Mouse (Mus musculus) MEL (cell line): ENCODE results near the gene App. TPM values are rescaled to one million over a fixed set of nuclear protein-coding genes. Genes with fewer than 3 reads are reported as not detected.

ENCODE experiments used
- DNase-seq: peaks from one replicate; pipeline ENCODE4 v3.0.0; 2011; ENCODE audit warnings: low read depth, low spot score
- H3K27ac ChIP-seq: 2 replicates; pipeline ENCODE4 v1.5.1; 2012; ENCODE audit warnings: low read depth, mild to moderate bottlenecking, control low read depth, low read length, moderate library complexity; ENCODE audit not compliant: control insufficient read depth
- H3K27me3 ChIP-seq, 2 experiments: fragments of 150-350 bp in 1 of 2; sonication (generic) in 1 of 2; 2 replicates each; pipeline ENCODE4 v1.6.1; 2012; ENCODE audit warnings: low read length in 2 of 2, mild to moderate bottlenecking in 2 of 2, improper control_type of control experiment in 1 of 2, moderate library complexity in 1 of 2; ENCODE audit not compliant: insufficient read depth in 2 of 2, control insufficient read depth in 1 of 2
- H3K36me3 ChIP-seq, 2 experiments: 2 replicates each; pipeline ENCODE4 v1.6.1; 2012 to 2014; ENCODE audit warnings: low read length in 2 of 2, improper control_type of control experiment in 1 of 2, inconsistent platforms in 1 of 2, mild to moderate bottlenecking in 1 of 2; ENCODE audit not compliant: insufficient read depth in 2 of 2, control insufficient read depth in 1 of 2
- H3K4me1 ChIP-seq, 2 experiments: fragments of 150-350 bp in 1 of 2; sonication (generic) in 1 of 2; 2 replicates each; pipeline ENCODE4 v1.6.1; 2012; ENCODE audit warnings: low read length in 2 of 2, improper control_type of control experiment in 1 of 2, mild to moderate bottlenecking in 1 of 2; ENCODE audit not compliant: insufficient read depth in 2 of 2, control insufficient read depth in 1 of 2
- H3K4me3 ChIP-seq, 2 experiments: fragments of 150-350 bp in 1 of 2; sonication (generic) in 1 of 2; 2 replicates each; pipeline ENCODE4 v1.5.1; 2012; ENCODE audit warnings: low read depth in 2 of 2, low read length in 2 of 2, mild to moderate bottlenecking in 2 of 2, moderate library complexity in 2 of 2, control low read depth in 1 of 2, improper control_type of control experiment in 1 of 2; ENCODE audit not compliant: control insufficient read depth in 1 of 2, insufficient read depth in 1 of 2
- H3K79me2 ChIP-seq: 2 replicates; pipeline ENCODE4 v1.6.1; 2012; ENCODE audit warnings: mild to moderate bottlenecking, low read length, moderate library complexity; ENCODE audit not compliant: control insufficient read depth, poor library complexity, insufficient read depth
- H3K9ac ChIP-seq: 2 replicates; pipeline ENCODE4 v1.6.1; 2012; ENCODE audit warnings: low read depth, mild to moderate bottlenecking, control low read depth, low read length, moderate library complexity; ENCODE audit not compliant: control insufficient read depth, poor library complexity, severe bottlenecking
- H3K9me3 ChIP-seq: fragments of 150-350 bp; sonication (generic); replicated peaks from 2 replicates; pipeline ENCODE4 v1.6.1; 2012; ENCODE audit warnings: mild to moderate bottlenecking, low read length, improper control_type of control experiment, moderate library complexity; ENCODE audit not compliant: insufficient read depth
- CHD1 ChIP-seq: IDR thresholded peaks from 2 replicates; pipeline ENCODE4 v1.6.1; 2012; ENCODE audit warnings: low read depth, mild to moderate bottlenecking, inconsistent platforms, low read length, improper control_type of control experiment
- CHD2 ChIP-seq: IDR thresholded peaks from 2 replicates; pipeline ENCODE4 v1.6.1; 2011; ENCODE audit warnings: low read length, improper control_type of control experiment
- CTCF ChIP-seq, 3 experiments: IDR thresholded peaks in 2 of 3; conservative IDR thresholded peaks in 1 of 3; 2 replicates each; pipeline ENCODE4 v1.5.1; 2011 to 2012; ENCODE audit warnings: low read length in 3 of 3, low read depth in 2 of 3, mild to moderate bottlenecking in 2 of 3, improper control_type of control experiment in 1 of 3, inconsistent platforms in 1 of 3, mixed read lengths in 1 of 3, moderate library complexity in 1 of 3; ENCODE audit not compliant: control insufficient read depth in 1 of 3, insufficient read depth in 1 of 3, poor library complexity in 1 of 3, severe bottlenecking in 1 of 3
- ELF1 ChIP-seq: IDR thresholded peaks from 2 replicates; pipeline ENCODE4 v1.6.1; 2014; ENCODE audit warnings: low read depth, mild to moderate bottlenecking, inconsistent platforms, low read length, improper control_type of control experiment, moderate library complexity
- EP300 ChIP-seq, 2 experiments: IDR thresholded peaks; 2 replicates each; pipeline ENCODE4 v1.6.1; 2011; ENCODE audit warnings: improper control_type of control experiment in 2 of 2, low read length in 2 of 2, low read depth in 1 of 2, mild to moderate bottlenecking in 1 of 2
- JUND ChIP-seq: IDR thresholded peaks from 2 replicates; pipeline ENCODE4 v1.6.1; 2011; ENCODE audit warnings: low read depth, mild to moderate bottlenecking, improper control_type of control experiment, low read length
- KAT2A ChIP-seq: conservative IDR thresholded peaks from 2 replicates; pipeline ENCODE4 v1.6.1; 2012; ENCODE audit warnings: low read depth, low read length, improper control_type of control experiment, inconsistent platforms
- MAZ ChIP-seq: IDR thresholded peaks from 2 replicates; pipeline ENCODE4 v1.6.1; 2012; ENCODE audit warnings: low read depth, mild to moderate bottlenecking, inconsistent platforms, low read length, improper control_type of control experiment
- MEF2A ChIP-seq: IDR thresholded peaks from 2 replicates; pipeline ENCODE4 v1.6.1; 2014; ENCODE audit warnings: low read depth, mild to moderate bottlenecking, inconsistent platforms, low read length, improper control_type of control experiment; ENCODE audit not compliant: poor library complexity, insufficient replicate concordance, severe bottlenecking; ENCODE audit errors: extremely low read depth
- NELFE ChIP-seq: IDR thresholded peaks from 2 replicates; pipeline ENCODE4 v1.6.1; 2011; ENCODE audit warnings: low read depth, low read length, improper control_type of control experiment
- POLR2AphosphoS2 ChIP-seq: IDR thresholded peaks from 2 replicates; pipeline ENCODE4 v1.6.1; 2011; ENCODE audit warnings: low read length, improper control_type of control experiment
- POLR2AphosphoS5 ChIP-seq: IDR thresholded peaks from 2 replicates; pipeline ENCODE4 v1.6.1; 2012; ENCODE audit warnings: low read depth, borderline replicate concordance, mild to moderate bottlenecking, inconsistent platforms, low read length, moderate library complexity, mixed read lengths
- RAD21 ChIP-seq: IDR thresholded peaks from 2 replicates; pipeline ENCODE4 v1.6.1; 2011; ENCODE audit warnings: mild to moderate bottlenecking, low read depth, low read length, improper control_type of control experiment
- RCOR1 ChIP-seq: IDR thresholded peaks from 2 replicates; pipeline ENCODE4 v1.6.1; 2012; ENCODE audit warnings: low read depth, mild to moderate bottlenecking, inconsistent platforms, low read length, improper control_type of control experiment
- SIN3A ChIP-seq: IDR thresholded peaks from 2 replicates; pipeline ENCODE4 v1.6.1; 2012; ENCODE audit warnings: low read length, improper control_type of control experiment, inconsistent platforms
- TAL1 ChIP-seq: IDR thresholded peaks from 2 replicates; pipeline ENCODE4 v1.6.1; 2012; ENCODE audit warnings: mild to moderate bottlenecking, inconsistent platforms, low read length, moderate library complexity, mixed read lengths
- TBP ChIP-seq: IDR thresholded peaks from 2 replicates; pipeline ENCODE4 v1.8.0; 2011; ENCODE audit warnings: low read depth, low read length, improper control_type of control experiment
- UBTF ChIP-seq: IDR thresholded peaks from 2 replicates; pipeline ENCODE4 v1.6.1; 2012; ENCODE audit warnings: low read depth, mild to moderate bottlenecking, inconsistent platforms, low read length, improper control_type of control experiment, moderate library complexity, borderline replicate concordance; ENCODE audit not compliant: insufficient read depth
- ZC3H11A ChIP-seq: IDR thresholded peaks from 2 replicates; pipeline ENCODE4 v1.6.1; 2012; ENCODE audit warnings: low read depth, mild to moderate bottlenecking, inconsistent platforms, low read length, improper control_type of control experiment
- ZKSCAN1 ChIP-seq: IDR thresholded peaks from 2 replicates; pipeline ENCODE4 v1.6.1; 2012; ENCODE audit warnings: low read depth, mild to moderate bottlenecking, inconsistent platforms, low read length, improper control_type of control experiment, moderate library complexity
- ZMIZ1 ChIP-seq: IDR thresholded peaks from 2 replicates; pipeline ENCODE4 v1.6.1; 2012; ENCODE audit warnings: low read depth, mild to moderate bottlenecking, inconsistent platforms, low read length, improper control_type of control experiment, moderate library complexity
- polyA plus RNA-seq, 2 experiments: library from polyadenylated mRNA; stranded (reverse) in 1 of 2; unstranded in 1 of 2; fragments of >175 nt in 1 of 2; fragments of >200 nt in 1 of 2; gene quantifications; 2 replicates each; pipeline versions ENCODE4 v1.2.1 to v1.2.4; 2012; ENCODE audit warnings: low replicate concordance in 2 of 2, low read depth in 1 of 2; ENCODE audit not compliant: insufficient read length in 2 of 2, insufficient read depth in 1 of 2, missing spikeins in 1 of 2
- total RNA-seq: library from RNA; depleted of rRNA; stranded (reverse); fragments of 300-350 nt; gene quantifications from 2 replicates; pipeline ENCODE4 v1.2.3, GENCODE M21; 2012

App gene
- total and polyA plus RNA-seq, 3 experiments: not detected

GRCm38 (mm10) chr16:85092183-85092582, 81.4 kb downstream of the App start:
- Histone ChIP-seq H3K4me3 (no peak overlapping the region), H3K27ac (no peak overlapping the region)
- TF ChIP-seq EP300 (IDR thresholded peaks at IDR 0.05; ENCODE audit: low read depth in 1 of 2, low read length in 2 of 2) (no peak), KAT2A (no peak), POLR2AphosphoS5 (no peak), ZMIZ1 (no peak), ZC3H11A (no peak), NELFE (no peak), CHD1 (no peak), ZKSCAN1 (no peak)
- TF ChIP-seq, all 39 proteins: peak for 0
- H3K9ac ChIP-seq: no peak overlapping the region
- H3K27me3 ChIP-seq: no peaks in the 10 kb centered on the region
- DNase-seq: no peak
- H3K9me3 ChIP-seq: no peaks in the 10 kb centered on the region
- H3K4me1 ChIP-seq: no peaks in the 10 kb centered on the region
- H3K36me3 ChIP-seq: no peaks in the 10 kb centered on the region
- no peaks in the 10 kb centered on the region for H3K79me2 ChIP-seq

- H3K79me2 ChIP-seq: no peaks in the 10 kb centered on the region
- no peaks in the 10 kb centered on the region for H3K36me3 ChIP-seq
- no peaks in the 10 kb centered on the region for H3K27me3 ChIP-seq
- H3K4me3 ChIP-seq: no peak overlapping the region
- TF ChIP-seq POLR2AphosphoS2 (no peak), JUND (no peak), MEF2A (no peak), SIN3A (no peak)
- no peak overlapping the region for H3K27ac ChIP-seq
- no peak for DNase-seq
- no peak overlapping the region for H3K9ac ChIP-seq
- no peaks in the 10 kb centered on the region for H3K4me1 ChIP-seq
- no peaks in the 10 kb centered on the region for H3K9me3 ChIP-seq
These were observed 82.6 kb downstream of the App start for GRCm38 (mm10) chr16:85090992-85091391.

- no peak overlapping the region for H3K27ac ChIP-seq
- no peak for TF ChIP-seq CHD2
- TF ChIP-seq TAL1: no peak
- no peak for TF ChIP-seq UBTF
- no peak for TF ChIP-seq RAD21
- no peak for TF ChIP-seq JUND
- no peak for TF ChIP-seq RCOR1
- TF ChIP-seq ELF1: no peak
- no peak for TF ChIP-seq CTCF (IDR thresholded peaks at IDR 0.05 in 2 of 3, conservative IDR thresholded peaks at IDR 0.05 in 1 of 3; ENCODE audit: control insufficient read depth in 1 of 3, insufficient read depth in 1 of 3, low read depth in 2 of 3, low read length in 3 of 3, poor library complexity in 1 of 3, severe bottlenecking in 1 of 3)
- no peak for TF ChIP-seq POLR2AphosphoS2
- TF ChIP-seq TBP: no peak
- TF ChIP-seq EP300 (IDR thresholded peaks at IDR 0.05; ENCODE audit: low read depth in 1 of 2, low read length in 2 of 2): no peak
- no peak for TF ChIP-seq MAZ
- no peak overlapping the region for H3K4me3 ChIP-seq
- no peaks in the 10 kb centered on the region for H3K9me3 ChIP-seq
- DNase-seq: no peak
- no peak overlapping the region for H3K9ac ChIP-seq
- no peaks in the 10 kb centered on the region for H3K27me3 ChIP-seq
- no peaks in the 10 kb centered on the region for H3K36me3 ChIP-seq
- no peaks in the 10 kb centered on the region for H3K4me1 ChIP-seq
- H3K79me2 ChIP-seq: no peaks in the 10 kb centered on the region
These were observed 85.4 kb downstream of the App start for GRCm38 (mm10) chr16:85088126-85088525.
